Mouse (Mus musculus) midbrain, embryonic 16.5 days (tissue): ENCODE data around the gene Gm4559. TPM values are rescaled to one million over a fixed set of nuclear protein-coding genes. Genes with fewer than 3 reads are reported as not detected.
"Not testable (repeated sequence)": the region's sequence is repeated elsewhere in the genome, so short reads cannot be mapped to it uniquely, and the experiment has no call there.

Source experiments
- ATAC-seq: fragments of 200-750 bp; cut with Nextera tagmentation; 2 replicates; pipeline ENCODE4 v1.8.0; 2017; ENCODE audit warnings: moderate TSS enrichment
- H3K27ac ChIP-seq: fragments of 300-500 bp; sonication (generic); 2 replicates; pipeline ENCODE4 v1.5.1; 2014; ENCODE audit warnings: mild to moderate bottlenecking, low read length, mixed read lengths
- H3K27me3 ChIP-seq: fragments of 300-500 bp; sonication (generic); 2 replicates; pipeline ENCODE4 v1.6.1; 2014; ENCODE audit warnings: low read depth, low read length, mixed read lengths; ENCODE audit not compliant: control insufficient read depth, insufficient read depth
- H3K36me3 ChIP-seq: fragments of 300-500 bp; sonication (generic); 2 replicates; pipeline ENCODE4 v1.6.1; 2014; ENCODE audit warnings: mild to moderate bottlenecking, low read length, moderate library complexity, mixed read lengths; ENCODE audit not compliant: control insufficient read depth, insufficient read depth
- H3K4me1 ChIP-seq: fragments of 300-500 bp; sonication (generic); 2 replicates; pipeline ENCODE4 v1.6.1; 2014; ENCODE audit warnings: mild to moderate bottlenecking, low read length, mixed read lengths; ENCODE audit not compliant: control insufficient read depth, insufficient read depth
- H3K4me2 ChIP-seq: fragments of 300-500 bp; sonication (generic); 2 replicates; pipeline ENCODE4 v1.6.1; 2014; ENCODE audit warnings: mild to moderate bottlenecking, low read length, mixed read lengths
- H3K4me3 ChIP-seq: fragments of 300-500 bp; sonication (generic); 2 replicates; pipeline ENCODE4 v1.5.1; 2014; ENCODE audit warnings: low read depth, mild to moderate bottlenecking, low read length, moderate library complexity, mixed read lengths
- H3K9ac ChIP-seq: fragments of 300-500 bp; sonication (generic); 2 replicates; pipeline ENCODE4 v1.6.1; 2014; ENCODE audit warnings: low read depth, low read length, mixed read lengths
- H3K9me3 ChIP-seq: fragments of 300-500 bp; sonication (generic); replicated peaks from 2 replicates; pipeline ENCODE4 v1.6.1; 2014; ENCODE audit warnings: mild to moderate bottlenecking, low read length, mixed read lengths; ENCODE audit not compliant: control insufficient read depth, poor library complexity, severe bottlenecking
- WGBS: fragments of 180-500 bp; shearing (Covaris S2); extraction: QIAGEN DNeasy Blood & Tissue Kit; methylation state at CpG from one replicate; pipeline ENCODE4 v1.1.7; 2014; 5-methylcytosine and 5-hydroxymethylcytosine counted together
- polyA plus RNA-seq: library from polyadenylated mRNA; unstranded; fragments of >200 nt; fragmentation: Nextera tagmentation; extraction: Ambion mirVana; gene quantifications from 2 replicates; pipeline ENCODE4 v1.2.1, GENCODE M21; 2015

The Gm4559 gene
- polyA plus RNA-seq, 1 experiment from 2014 or later, result not detected

- not testable (repeated sequence) for H3K9ac ChIP-seq, H3K4me1 ChIP-seq, H3K27me3 ChIP-seq, H3K4me3 ChIP-seq, H3K9me3 ChIP-seq, H3K36me3 ChIP-seq, ATAC-seq, H3K27ac ChIP-seq, H3K4me2 ChIP-seq
- WGBS, result 59% methylated on average over 3 of the region's 3 CpGs
Observed at GRCm38 (mm10) chr7:142229871-142230270, 44.3 kb downstream of the Gm4559 start, which contains the start of gene Krtap5-5. Gene Krtap5-5, minus strand, starts transcription at chr7:142229971.

- no peak overlapping the region for H3K9ac ChIP-seq
- no peaks in the 10 kb centered on the region for H3K36me3 ChIP-seq
- H3K27me3 ChIP-seq, result no peaks in the 10 kb centered on the region
- no peaks in the 10 kb centered on the region for H3K4me1 ChIP-seq
- no peak overlapping the region for H3K4me3 ChIP-seq
- WGBS, result 60% methylated on average over 2 of the region's 2 CpGs
- no peak for ATAC-seq
- no peak overlapping the region for H3K4me2 ChIP-seq
- no peaks in the 10 kb centered on the region for H3K9me3 ChIP-seq
- H3K27ac ChIP-seq, result no peak overlapping the region
Observed at GRCm38 (mm10) chr7:142224518-142224917, 49.6 kb downstream of the Gm4559 start.

Other genes with a start within 250 kb of the Gm4559 start
- 47.5 and 50.3 TPM in 2 replicates for gene Mob2, start 213.3 kb downstream of the Gm4559 start, polyA plus RNA-seq
- 113 and 128 TPM in 2 replicates for gene Dusp8, start 178.5 kb downstream of the Gm4559 start, polyA plus RNA-seq
- 0.30 TPM in 1 of 2 replicates, not detected in the other for gene Gm45618, start 153.6 kb downstream of the Gm4559 start, polyA plus RNA-seq
- gene Gm39115, start 138.3 kb downstream of the Gm4559 start, polyA plus RNA-seq, result not detected in 2 replicates
- not detected in 2 replicates for gene Gm45337, start 129.8 kb downstream of the Gm4559 start, polyA plus RNA-seq
- gene Gm29735, start 117.2 kb downstream of the Gm4559 start, polyA plus RNA-seq, result not detected in 2 replicates
- not detected in 2 replicates for gene Gm4553, start 108.6 kb downstream of the Gm4559 start, polyA plus RNA-seq
- not detected in 2 replicates for gene Krtap5-2, start 98.4 kb downstream of the Gm4559 start, polyA plus RNA-seq
- gene Gm10153, start 84.0 kb downstream of the Gm4559 start, polyA plus RNA-seq, result not detected in 2 replicates
- gene Krtap5-3, start 73.0 kb downstream of the Gm4559 start, polyA plus RNA-seq, result not detected in 2 replicates
- not detected in 2 replicates for gene Gm7579, start 62.5 kb downstream of the Gm4559 start, polyA plus RNA-seq
- gene Krtap5-5, start 44.4 kb downstream of the Gm4559 start, polyA plus RNA-seq, result not detected in 2 replicates
- not detected in 2 replicates for gene Gm40460, start 33.3 kb downstream of the Gm4559 start, polyA plus RNA-seq
- not detected in 2 replicates for gene Gm2431, start 16.0 kb downstream of the Gm4559 start, polyA plus RNA-seq
- gene Krtap5-1, start 22.8 kb upstream of the Gm4559 start, polyA plus RNA-seq, result not detected in 2 replicates
- not detected in 2 replicates for gene Krtap5-4, start 29.2 kb upstream of the Gm4559 start, polyA plus RNA-seq
- 11.3 and 14.1 TPM in 2 replicates for gene Ifitm10, start 99.4 kb upstream of the Gm4559 start, polyA plus RNA-seq
- gene Gm49369, start 108.3 kb upstream of the Gm4559 start, polyA plus RNA-seq, result 2.5 and 3.4 TPM in 2 replicates
- 243 and 289 TPM in 2 replicates for gene Ctsd, start 113.7 kb upstream of the Gm4559 start, polyA plus RNA-seq
- not detected in 2 replicates for gene Syt8, start 160.5 kb upstream of the Gm4559 start, polyA plus RNA-seq
- 0.51 and 0.78 TPM in 2 replicates for gene Tnni2, start 167.4 kb upstream of the Gm4559 start, polyA plus RNA-seq
- gene Lsp1, start 186.4 kb upstream of the Gm4559 start, polyA plus RNA-seq, result 4.8 and 5.1 TPM in 2 replicates
- 0.91 and 1.6 TPM in 2 replicates for gene Tnnt3, start 224.5 kb upstream of the Gm4559 start, polyA plus RNA-seq